Mouse (Mus musculus): ENCODE data around the gene Nepro.

DNA sequence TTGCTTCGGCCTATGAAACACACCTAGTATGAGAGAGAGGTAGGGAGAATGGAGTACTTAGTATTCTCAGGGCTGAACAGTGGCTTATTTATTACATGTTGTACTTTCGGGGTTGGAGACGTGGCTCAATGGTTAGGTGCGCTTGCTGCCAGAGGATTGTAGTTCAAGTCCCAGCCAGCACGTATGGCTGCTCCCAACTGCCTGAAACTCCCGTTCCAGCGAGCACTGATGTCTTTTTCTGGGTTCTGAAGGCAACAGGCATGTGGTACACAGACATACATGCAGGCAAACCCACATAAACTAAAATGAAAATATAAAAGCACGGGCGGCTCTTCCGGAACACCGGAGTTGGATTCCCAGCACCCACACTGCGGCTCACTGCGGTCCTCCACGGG lies 21.4 kb downstream of the Nepro start:
- TF ChIP-seq POLR2A (IDR thresholded peaks at IDR 0.05; ENCODE audit: borderline replicate concordance, control insufficient read depth, low read depth, low read length): no peak
- TF ChIP-seq CTCF (IDR thresholded peaks at IDR 0.05; ENCODE audit: control insufficient read depth, insufficient read depth, low read length): no peak
